Mouse (Mus musculus) left cerebral cortex, adult 11 months (tissue): ENCODE measurements around the gene Col1a2.

Experiments
- DNase-seq: peaks from one replicate; pipeline ENCODE4 v3.0.0; 2022; ENCODE audit warnings: low spot score

Col1a2 gene

DNA sequence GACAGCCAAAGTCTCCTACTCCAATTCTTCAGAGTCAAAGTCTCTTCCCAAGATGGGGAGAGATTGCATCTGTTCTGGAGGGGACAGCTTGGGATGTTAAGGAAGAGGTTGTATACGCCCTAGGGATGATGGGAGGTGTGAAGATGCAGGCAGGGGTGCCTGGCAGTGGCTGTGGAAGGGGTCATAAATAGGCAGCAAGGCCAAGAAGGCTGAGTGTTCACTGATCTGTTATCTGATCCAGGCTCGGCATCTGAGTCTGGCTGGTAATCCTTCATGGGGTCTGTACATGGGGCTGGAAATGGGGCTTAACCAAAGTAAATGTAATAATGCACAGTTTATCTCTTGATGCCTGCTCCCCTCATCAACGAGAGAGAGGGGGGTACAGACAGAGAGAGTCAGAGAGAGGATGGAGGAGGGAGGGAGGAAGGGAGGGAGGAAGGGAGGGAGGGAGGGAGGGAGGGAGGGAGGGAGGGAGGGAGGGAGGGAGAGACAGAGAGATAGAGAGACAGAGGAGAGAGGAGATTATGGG is at the start of gene Col1a2:
Gene Col1a2, plus strand, starts transcription at position 212 of the 529 bp plus-strand sequence.
- no peak for DNase-seq

GRCm38 (mm10) chr6:4455518-4455917 is 49.1 kb upstream of the Col1a2 start:
- DNase-seq, result no peak

GRCm38 (mm10) chr6:4455961-4456617 is 48.5 kb upstream of the Col1a2 start:
- no peak for DNase-seq

- no peak for DNase-seq
Observed at GRCm38 (mm10) chr6:4456691-4457447, 47.7 kb upstream of the Col1a2 start.

GRCm38 (mm10) chr6:4457555-4457996 is 47.0 kb upstream of the Col1a2 start:
- no peak for DNase-seq

- no peak for DNase-seq
Observed at GRCm38 (mm10) chr6:4465320-4465719, 39.3 kb upstream of the Col1a2 start.

- DNase-seq, result no peak
Observed at GRCm38 (mm10) chr6:4483577-4483936, 21.1 kb upstream of the Col1a2 start.

DNA sequence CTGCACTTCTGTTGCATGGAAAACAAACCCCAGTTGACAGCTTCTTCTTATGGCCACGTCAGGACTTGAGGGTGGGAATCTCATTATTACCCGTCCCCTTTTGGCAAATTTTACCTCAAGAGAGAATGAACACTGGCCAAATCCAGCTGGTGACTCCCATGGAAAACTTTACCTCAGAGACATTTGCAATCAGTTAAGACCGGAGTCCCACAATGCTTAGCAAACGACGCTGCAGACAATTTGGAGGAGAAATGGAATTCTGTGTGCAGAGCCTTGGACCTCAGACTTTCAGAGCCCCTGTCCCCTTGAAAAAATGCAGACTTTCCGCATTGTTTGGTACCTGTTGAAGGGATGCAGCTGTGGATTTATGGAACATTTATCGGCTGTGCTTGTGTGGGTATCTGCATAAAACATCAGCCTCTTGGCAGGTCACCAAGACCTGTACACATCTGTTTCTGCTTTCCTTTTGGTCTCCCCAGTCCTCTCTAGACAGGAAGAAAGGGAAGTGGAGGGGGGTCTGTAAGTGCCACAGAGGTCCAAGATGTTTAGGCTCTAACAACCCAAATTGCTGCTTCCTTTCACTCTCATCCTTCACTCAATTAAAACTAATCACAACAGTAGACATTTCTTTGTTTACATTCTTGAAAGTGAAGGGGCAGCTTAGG is 20.5 kb upstream of the Col1a2 start:
- no peak for DNase-seq

GRCm38 (mm10) chr6:4488349-4488748 is 16.3 kb upstream of the Col1a2 start:
- DNase-seq, result no peak

DNA sequence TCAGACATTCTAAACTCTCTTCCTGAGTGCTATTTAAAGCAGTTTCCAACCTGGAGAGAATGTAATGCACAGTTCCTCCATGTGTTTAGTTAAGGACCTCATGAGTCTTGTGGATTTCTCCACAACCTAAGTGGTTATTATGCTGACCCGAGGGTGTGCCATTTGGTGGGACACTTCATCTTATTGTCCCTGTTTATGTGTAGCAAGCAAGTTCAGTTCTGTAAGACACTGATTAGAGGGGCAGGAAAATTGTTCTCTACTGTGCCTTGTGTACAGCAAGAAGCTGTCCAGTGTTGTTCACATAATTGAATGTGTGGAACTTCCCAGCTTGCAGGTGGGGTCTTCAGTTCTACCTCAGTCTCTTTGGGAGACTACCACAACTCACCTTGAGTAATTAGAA is 15.6 kb upstream of the Col1a2 start:
- no peak for DNase-seq

DNA sequence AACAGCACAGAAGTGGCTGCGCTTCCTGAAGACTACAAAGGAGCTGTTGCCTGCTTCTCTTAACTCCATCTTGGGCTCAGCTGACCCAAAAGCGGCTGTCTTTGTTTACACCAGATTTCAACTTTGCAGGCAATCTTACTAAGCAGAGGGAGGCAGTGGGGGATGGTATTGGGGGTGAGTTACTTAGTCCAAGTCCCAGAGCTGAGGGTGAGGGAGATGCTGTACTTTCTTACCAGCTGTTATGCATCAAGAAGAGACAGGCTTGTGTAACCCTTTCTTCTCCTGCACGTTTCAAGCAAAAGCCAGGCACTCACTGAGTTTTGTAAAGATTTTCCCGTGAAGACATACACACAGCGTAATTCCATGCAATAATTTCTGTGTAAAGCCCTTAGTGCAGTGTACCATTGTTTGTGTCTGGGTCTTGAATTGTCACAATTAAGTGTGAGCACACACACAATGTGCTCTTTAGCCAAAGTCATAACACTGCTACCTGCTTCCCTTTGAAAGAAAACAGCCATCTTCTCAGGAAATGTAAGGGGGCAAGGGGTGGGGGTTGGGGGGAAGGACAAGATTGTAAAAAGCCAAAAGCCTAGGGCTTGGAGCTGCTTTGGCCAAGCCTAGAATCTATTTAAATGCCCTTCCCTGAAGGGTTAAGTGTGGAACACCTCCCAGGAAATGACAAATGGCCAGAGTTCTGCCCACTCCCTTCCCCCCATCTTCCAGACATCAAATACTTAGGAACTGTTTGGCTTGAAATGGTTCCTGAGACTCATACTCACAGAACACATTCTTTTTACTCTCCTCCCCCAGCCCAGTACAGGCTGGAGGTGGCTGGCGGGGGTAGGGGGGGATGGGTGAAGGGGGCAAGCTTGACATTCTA is 15.0 kb upstream of the Col1a2 start:
- DNase-seq, result no peak

GRCm38 (mm10) chr6:4493666-4494065 is 10.9 kb upstream of the Col1a2 start:
- no peak for DNase-seq

DNA sequence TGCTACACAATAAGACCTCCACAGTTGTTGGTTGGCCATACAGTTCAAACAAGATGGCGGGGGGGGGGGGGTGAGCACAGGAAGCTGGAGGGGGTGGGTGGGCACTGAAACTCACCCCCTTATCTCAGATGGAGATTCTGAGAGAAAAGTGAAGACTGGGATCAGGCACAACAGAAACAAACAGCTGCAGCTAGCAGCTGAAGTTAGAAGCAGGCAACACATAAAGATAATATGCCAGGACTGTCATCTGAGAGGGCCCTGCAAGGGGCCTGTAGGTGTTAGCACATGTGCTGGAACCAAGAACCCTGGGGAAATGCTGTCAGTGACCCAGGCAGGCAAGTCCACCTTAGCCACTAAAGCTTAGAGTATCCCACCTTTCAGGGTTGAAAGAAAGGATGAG is 8.2 kb upstream of the Col1a2 start:
- DNase-seq, result no peak

DNA sequence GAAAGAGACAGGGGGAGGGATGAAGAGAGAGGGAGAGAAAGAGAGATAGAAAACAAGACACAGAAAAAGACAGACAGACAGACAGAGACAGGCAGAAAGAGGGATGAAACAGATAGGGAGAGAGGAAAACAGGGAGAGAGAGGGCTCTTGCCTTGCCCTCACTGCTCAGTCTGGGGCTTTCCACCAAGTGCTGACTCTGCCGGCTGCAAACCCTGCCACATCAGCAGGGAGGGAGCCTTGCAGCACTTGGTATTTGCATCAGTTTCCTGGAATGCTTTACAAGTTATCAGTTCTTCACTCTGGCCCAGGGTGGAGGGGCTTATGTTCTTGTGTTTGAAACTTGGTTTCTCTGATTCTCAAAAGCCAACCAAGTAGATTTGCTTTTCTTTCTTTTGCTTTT is 1.5 kb upstream of the Col1a2 start:
- DNase-seq, result no peak

DNA sequence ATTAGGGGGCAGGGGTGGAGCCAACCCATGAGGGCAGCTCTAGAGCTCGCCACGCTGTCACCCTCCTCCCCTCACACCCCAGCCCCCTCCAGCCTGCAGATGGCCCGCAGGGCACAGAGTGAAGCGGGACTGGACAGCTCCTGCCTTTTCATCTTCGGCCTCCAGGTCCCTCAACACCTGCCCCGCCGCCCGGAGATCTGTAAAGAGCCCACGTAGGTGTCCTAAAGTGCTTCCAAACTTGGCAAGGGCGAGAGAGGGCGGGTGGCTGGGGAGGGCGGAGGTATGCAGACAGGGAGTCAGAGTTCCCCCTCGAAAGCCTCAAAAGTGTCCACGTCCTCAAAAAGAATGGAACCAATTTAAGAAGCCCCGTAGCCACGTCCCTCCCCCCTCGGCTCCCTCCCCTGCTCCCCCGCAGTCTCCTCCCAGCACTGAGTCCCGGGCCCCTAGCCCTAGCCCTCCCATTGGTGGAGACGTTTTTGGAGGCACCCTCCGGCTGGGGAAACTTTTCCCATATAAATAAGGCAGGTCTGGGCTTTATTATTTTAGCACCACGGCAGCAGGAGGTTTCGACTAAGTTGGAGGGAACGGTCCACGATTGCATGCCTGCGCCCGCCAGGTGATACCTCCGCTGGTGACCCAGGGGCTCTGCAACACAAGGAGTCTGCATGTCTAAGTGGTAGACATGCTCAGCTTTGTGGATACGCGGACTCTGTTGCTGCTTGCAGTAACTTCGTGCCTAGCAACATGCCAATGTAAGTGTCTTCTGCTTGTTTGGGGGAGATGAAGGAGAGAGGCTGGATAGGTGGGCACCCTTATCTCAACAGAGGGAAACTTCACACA is 764 bp downstream of the Col1a2 start:
- DNase-seq, result no peak

DNA sequence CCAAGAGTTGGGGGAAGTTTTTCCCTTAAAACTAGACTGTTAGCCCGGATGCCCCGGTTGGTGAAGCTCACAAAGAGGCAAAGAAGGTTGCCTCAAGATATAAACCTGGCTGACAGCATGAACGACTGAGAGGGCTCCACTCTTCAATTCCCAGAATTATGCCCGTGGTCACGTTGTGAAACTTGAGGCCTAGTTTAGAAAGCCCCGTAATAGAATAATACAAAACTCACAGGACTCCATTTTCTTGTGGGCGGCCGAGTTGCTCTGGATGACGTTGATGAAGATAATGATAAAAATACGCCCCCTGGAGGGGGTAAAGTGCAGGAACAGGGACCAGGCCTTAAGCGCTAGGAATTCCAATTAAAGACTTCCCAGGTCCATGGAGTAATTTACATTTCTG is 1.5 kb downstream of the Col1a2 start:
- no peak for DNase-seq

DNA sequence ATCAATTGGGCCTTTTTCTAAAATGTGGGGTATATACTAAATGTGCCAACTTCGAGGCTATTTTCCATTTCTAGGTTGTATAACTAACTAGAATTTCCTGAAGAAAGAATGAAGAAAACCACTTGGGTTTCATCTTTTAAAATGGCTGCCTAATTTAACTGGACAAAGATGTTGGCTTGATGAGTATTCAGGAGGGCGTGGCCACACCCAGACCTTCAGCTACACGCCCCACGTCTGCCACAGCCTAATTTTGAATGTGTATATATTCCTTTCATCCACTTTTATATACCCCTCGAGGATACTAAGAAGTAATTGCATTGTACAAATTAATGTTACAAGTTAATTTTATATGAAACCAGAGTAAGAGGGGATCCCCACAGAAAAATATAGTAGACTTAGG is 2.2 kb downstream of the Col1a2 start:
- no peak for DNase-seq

DNA sequence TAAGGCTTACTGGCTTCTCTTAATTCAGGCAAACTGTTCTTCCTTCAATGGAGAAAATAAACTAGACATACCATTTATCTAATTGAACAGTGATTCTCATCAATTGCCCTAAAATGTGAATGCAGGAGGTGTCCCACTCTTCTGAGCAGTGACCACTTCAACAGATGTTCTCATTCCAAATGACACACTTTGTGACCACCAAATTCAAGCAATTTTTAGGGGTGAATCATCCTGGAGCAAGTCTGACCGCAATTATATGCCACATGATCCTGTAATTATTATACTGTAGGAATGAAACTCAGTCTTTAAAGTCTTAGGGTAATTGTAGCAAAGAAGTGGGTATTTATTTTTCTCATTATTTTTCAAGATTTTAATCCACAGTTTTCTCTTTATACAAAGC is 2.7 kb downstream of the Col1a2 start:
- no peak for DNase-seq

GRCm38 (mm10) chr6:4508279-4508678 is 3.7 kb downstream of the Col1a2 start:
- DNase-seq, result no peak

GRCm38 (mm10) chr6:4509395-4509794 is 4.8 kb downstream of the Col1a2 start:
- no peak for DNase-seq

GRCm38 (mm10) chr6:4514671-4515070 is 10.1 kb downstream of the Col1a2 start:
- no peak for DNase-seq
